Mouse (Mus musculus): ENCODE results near the gene Chrna1.

The Chrna1 gene

GRCm38 (mm10) chr2:73521737-73522136, 58.4 kb downstream of the Chrna1 start:
- DNase-seq (ENCODE audit: low read depth in 2 of 2, low spot score in 2 of 2): no peak

GRCm38 (mm10) chr2:73518966-73519365, 61.2 kb downstream of the Chrna1 start:
- no peak for DNase-seq (ENCODE audit: low read depth in 2 of 2, low spot score in 2 of 2)

- DNase-seq (ENCODE audit: low read depth in 2 of 2, low spot score in 2 of 2): no peak
Observed at GRCm38 (mm10) chr2:73518311-73518710, 61.8 kb downstream of the Chrna1 start.

GRCm38 (mm10) chr2:73514178-73514577, 66.0 kb downstream of the Chrna1 start:
- no peak for DNase-seq (ENCODE audit: low read depth in 2 of 2, low spot score in 2 of 2)

All from CD8-positive naive resting alpha-beta T cell, adult 2 months (primary cell).